Mouse (Mus musculus): ENCODE measurements around the gene Zswim3. TPM values are rescaled to one million over a fixed set of nuclear protein-coding genes. Genes with fewer than 3 reads are reported as not detected.

The Zswim3 gene
- polyA plus RNA-seq, 1 experiment from 2014 or later, result 5.4 TPM

DNA sequence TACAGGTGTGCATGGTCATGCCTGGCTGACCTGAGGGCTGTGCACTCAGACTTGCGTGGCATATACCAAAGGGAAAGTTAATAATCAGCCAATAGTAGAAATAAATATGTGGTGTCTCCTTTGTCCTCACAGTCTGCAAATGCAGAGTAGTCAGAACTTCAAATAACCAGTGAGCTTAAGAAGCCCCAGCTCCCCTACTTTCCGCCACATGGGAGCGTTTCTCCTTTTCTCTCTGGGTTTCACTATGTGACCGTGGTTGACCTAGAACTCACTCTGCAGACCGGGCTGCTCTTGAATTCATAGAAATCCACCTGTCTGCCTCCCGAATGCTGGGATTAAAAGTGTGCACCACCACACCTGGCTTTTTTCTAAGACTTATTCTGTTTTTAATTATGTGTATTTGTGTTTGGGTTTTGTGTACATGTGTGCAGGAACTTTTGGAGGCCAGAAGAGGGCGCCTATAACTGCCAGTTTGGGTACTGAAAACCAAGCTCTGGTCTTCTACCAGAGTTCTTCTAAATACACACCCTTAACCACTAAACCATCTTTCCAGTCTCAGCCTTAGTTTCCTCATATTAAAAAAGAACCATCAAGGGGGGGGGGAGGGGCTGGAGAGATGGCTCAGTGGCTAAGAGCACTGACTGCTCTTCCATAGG, 20.8 kb upstream of the Zswim3 start:
- Histone ChIP-seq H3K9me3 (replicated peaks) (no peaks in the 10 kb centered on the region), H3K27ac (ENCODE audit: poor library complexity, severe bottlenecking) (no peak overlapping the region), H3K9ac (no peak overlapping the region), H3K4me3 (no peak overlapping the region), H3K4me1 (replicated peaks) (peaks cover 29% of the 10 kb centered on the region), H3K4me2 (no peak overlapping the region), H3K27me3 (replicated peaks) (no peaks in the 10 kb centered on the region), H3K36me3 (peaks cover 9% of the 10 kb centered on the region; the same call in 1 of the 2 replicates)
- 74% methylated on average over 7 of the region's 7 CpGs for WGBS
- ATAC-seq (ENCODE audit: insufficient number of reproducible peaks, low FRiP score), result no peak

GRCm38 (mm10) chr2:164784869-164785420, 20.0 kb upstream of the Zswim3 start:
- Histone ChIP-seq H3K4me2 (peak overlapping the region; percentile 78), H3K9ac (peak overlapping the region; percentile 83), H3K27ac (ENCODE audit: poor library complexity, severe bottlenecking) (peak overlapping the region; percentile 86), H3K27me3 (replicated peaks) (no peaks in the 10 kb centered on the region), H3K36me3 (peaks cover 14% of the 10 kb centered on the region), H3K4me1 (replicated peaks) (peaks cover 29% of the 10 kb centered on the region), H3K9me3 (replicated peaks) (no peaks in the 10 kb centered on the region), H3K4me3 (peak overlapping the region; percentile 66)
- 11% methylated on average over 7 of the region's 7 CpGs for WGBS
- ATAC-seq (ENCODE audit: insufficient number of reproducible peaks, low FRiP score), result no peak

GRCm38 (mm10) chr2:164785481-164786387, 19.2 kb upstream of the Zswim3 start, which contains the start of gene Snx21:
Snx21 (plus strand) TSS chr2:164785823.
- Histone ChIP-seq H3K36me3 (peaks cover 22% of the 10 kb centered on the region), H3K9me3 (replicated peaks) (no peaks in the 10 kb centered on the region), H3K27me3 (replicated peaks) (no peaks in the 10 kb centered on the region), H3K27ac (ENCODE audit: poor library complexity, severe bottlenecking) (peak within 1 kb of the TSS; percentile 86), H3K9ac (peak within 1 kb of the TSS; percentile 83), H3K4me3 (peak within 1 kb of the TSS; percentile 66), H3K4me2 (peak within 1 kb of the TSS; percentile 78), H3K4me1 (replicated peaks) (peaks cover 29% of the 10 kb centered on the region)
- under 1% methylated on average over 87 of the region's 89 CpGs for WGBS
- ATAC-seq (ENCODE audit: insufficient number of reproducible peaks, low FRiP score), result peak; percentile 94

GRCm38 (mm10) chr2:164786388-164786885, 18.5 kb upstream of the Zswim3 start:
- Histone ChIP-seq H3K36me3 (peaks cover 28% of the 10 kb centered on the region), H3K4me2 (peak overlapping the region; percentile 78), H3K9me3 (replicated peaks) (no peaks in the 10 kb centered on the region), H3K4me3 (peak overlapping the region; percentile 66), H3K9ac (peak overlapping the region; percentile 83), H3K4me1 (replicated peaks) (peaks cover 29% of the 10 kb centered on the region), H3K27me3 (replicated peaks) (no peaks in the 10 kb centered on the region), H3K27ac (ENCODE audit: poor library complexity, severe bottlenecking) (peak overlapping the region; percentile 86)
- 4% methylated on average over 15 of the region's 15 CpGs for WGBS
- ATAC-seq (ENCODE audit: insufficient number of reproducible peaks, low FRiP score), result no peak; the same call in 1 of the 2 replicates

- Histone ChIP-seq H3K4me2 (peak overlapping the region; percentile 78), H3K9ac (peak overlapping the region; percentile 83), H3K36me3 (peaks cover 34% of the 10 kb centered on the region), H3K27me3 (replicated peaks) (no peaks in the 10 kb centered on the region), H3K9me3 (replicated peaks) (no peaks in the 10 kb centered on the region), H3K4me3 (peak overlapping the region; percentile 66), H3K27ac (ENCODE audit: poor library complexity, severe bottlenecking) (0 out of 2 replicates have a peak overlapping the region, but pooled peaks have one; percentile 25), H3K4me1 (replicated peaks) (peaks cover 29% of the 10 kb centered on the region)
- 88% methylated on average over 3 of the region's 3 CpGs for WGBS
- no peak for ATAC-seq (ENCODE audit: insufficient number of reproducible peaks, low FRiP score)
Measured at GRCm38 (mm10) chr2:164787032-164787431, 17.9 kb upstream of the Zswim3 start.

GRCm38 (mm10) chr2:164787779-164788178, 17.1 kb upstream of the Zswim3 start:
- WGBS, result 83% methylated on average over 10 of the region's 10 CpGs

DNA sequence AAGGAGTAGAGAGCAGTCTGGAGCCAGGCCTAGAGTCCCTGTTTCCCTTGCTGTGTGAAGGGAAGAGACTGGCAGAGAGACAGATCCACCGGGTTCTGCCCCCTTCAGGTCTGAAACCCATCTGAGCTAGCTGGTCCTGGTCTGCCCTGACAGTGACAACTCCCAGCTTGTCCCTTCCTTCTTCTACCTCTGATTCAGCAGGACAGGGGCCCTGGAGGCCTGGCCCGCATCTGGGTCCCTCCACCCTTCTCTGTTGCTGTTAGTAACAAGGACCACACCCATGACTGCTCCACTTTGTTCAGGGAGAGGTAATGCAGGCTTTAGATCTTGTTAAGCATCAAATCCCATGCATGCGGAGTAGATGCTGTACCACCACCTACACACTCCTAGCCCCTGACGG, 16.5 kb upstream of the Zswim3 start:
- WGBS, result 59% methylated on average over 4 of the region's 4 CpGs
- ATAC-seq (ENCODE audit: insufficient number of reproducible peaks, low FRiP score), result no peak
- Histone ChIP-seq H3K9me3 (replicated peaks) (no peaks in the 10 kb centered on the region), H3K36me3 (peaks cover 47% of the 10 kb centered on the region), H3K4me1 (replicated peaks) (peaks cover 36% of the 10 kb centered on the region), H3K9ac (0 out of 2 replicates have a peak overlapping the region, but pooled peaks have one; percentile 31), H3K4me2 (no peak overlapping the region), H3K4me3 (no peak overlapping the region), H3K27me3 (replicated peaks) (no peaks in the 10 kb centered on the region), H3K27ac (ENCODE audit: poor library complexity, severe bottlenecking) (no peak overlapping the region)

More at GRCm38 (mm10) chr2:164787779-164788178, 17.1 kb upstream of the Zswim3 start:
- Histone ChIP-seq H3K27ac (ENCODE audit: poor library complexity, severe bottlenecking) (no peak overlapping the region), H3K4me2 (0 out of 2 replicates have a peak overlapping the region, but pooled peaks have one; percentile 4), H3K27me3 (replicated peaks) (no peaks in the 10 kb centered on the region), H3K9ac (0 out of 2 replicates have a peak overlapping the region, but pooled peaks have one; percentile 8), H3K4me3 (no peak overlapping the region), H3K4me1 (replicated peaks) (peaks cover 30% of the 10 kb centered on the region), H3K36me3 (peaks cover 41% of the 10 kb centered on the region), H3K9me3 (replicated peaks) (no peaks in the 10 kb centered on the region)
- no peak for ATAC-seq (ENCODE audit: insufficient number of reproducible peaks, low FRiP score)

GRCm38 (mm10) chr2:164790451-164790850, 14.4 kb upstream of the Zswim3 start:
- Histone ChIP-seq H3K27ac (ENCODE audit: poor library complexity, severe bottlenecking) (no peak overlapping the region), H3K36me3 (peaks cover 58% of the 10 kb centered on the region), H3K4me1 (replicated peaks) (peaks cover 35% of the 10 kb centered on the region), H3K4me2 (no peak overlapping the region), H3K9ac (no peak overlapping the region), H3K4me3 (no peak overlapping the region), H3K27me3 (replicated peaks) (no peaks in the 10 kb centered on the region), H3K9me3 (replicated peaks) (no peaks in the 10 kb centered on the region)
- 67% methylated on average over 4 of the region's 4 CpGs for WGBS
- no peak for ATAC-seq (ENCODE audit: insufficient number of reproducible peaks, low FRiP score)

DNA sequence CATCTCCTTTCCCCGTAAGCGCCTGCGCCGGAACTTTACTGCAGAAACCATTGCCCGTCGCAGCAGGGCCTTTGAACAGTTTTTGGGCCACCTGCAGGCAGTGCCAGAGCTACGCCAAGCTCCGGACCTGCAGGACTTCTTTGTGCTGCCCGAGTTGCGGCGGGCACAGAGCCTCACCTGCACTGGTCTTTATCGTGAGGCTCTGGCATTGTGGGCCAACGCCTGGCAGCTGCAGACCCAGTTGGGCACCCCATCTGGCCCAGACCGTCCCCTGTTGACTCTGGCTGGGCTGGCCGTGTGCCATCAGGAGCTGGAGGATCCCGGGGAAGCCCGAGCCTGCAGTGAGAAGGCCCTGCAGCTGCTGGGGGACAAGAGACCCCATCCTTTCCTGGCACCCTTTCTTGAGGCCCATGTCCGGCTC, 13.0 kb upstream of the Zswim3 start:
- peaks cover 72% of the 10 kb centered on the region for H3K36me3 ChIP-seq
- no peak for ATAC-seq (ENCODE audit: insufficient number of reproducible peaks, low FRiP score)
- no peak overlapping the region for H3K9ac ChIP-seq
- H3K4me2 ChIP-seq, result no peak overlapping the region
- H3K4me3 ChIP-seq, result no peak overlapping the region
- peaks cover 31% of the 10 kb centered on the region for H3K4me1 ChIP-seq (replicated peaks)
- H3K9me3 ChIP-seq (replicated peaks), result no peaks in the 10 kb centered on the region
- no peaks in the 10 kb centered on the region for H3K27me3 ChIP-seq (replicated peaks)
- no peak overlapping the region for H3K27ac ChIP-seq (ENCODE audit: poor library complexity, severe bottlenecking)
- WGBS, result 87% methylated on average over 18 of the region's 18 CpGs

GRCm38 (mm10) chr2:164792400-164793190, 12.3 kb upstream of the Zswim3 start:
- Histone ChIP-seq H3K4me3 (no peak overlapping the region), H3K36me3 (peaks cover 76% of the 10 kb centered on the region), H3K27me3 (replicated peaks) (no peaks in the 10 kb centered on the region), H3K9me3 (replicated peaks) (no peaks in the 10 kb centered on the region), H3K4me1 (replicated peaks) (peaks cover 25% of the 10 kb centered on the region), H3K27ac (ENCODE audit: poor library complexity, severe bottlenecking) (peak overlapping the region; percentile 68), H3K4me2 (no peak overlapping the region), H3K9ac (peak overlapping the region; percentile 48; the same call in 1 of the 2 replicates)
- 83% methylated on average over 12 of the region's 12 CpGs for WGBS
- ATAC-seq (ENCODE audit: insufficient number of reproducible peaks, low FRiP score), result no peak
